Mouse (Mus musculus) bone marrow macrophage, adult 2 months (primary cell): ENCODE measurements around the gene Sec14l4.

Experiments used
- CTCF ChIP-seq: IDR thresholded peaks from 2 replicates; pipeline ENCODE4 v1.5.1; 2012; ENCODE audit warnings: low read depth, mild to moderate bottlenecking, low read length, moderate library complexity
- POLR2A ChIP-seq: IDR thresholded peaks from 2 replicates; pipeline ENCODE4 v1.6.1; 2012; ENCODE audit warnings: mild to moderate bottlenecking, low read depth, low read length, borderline replicate concordance

- no peak for TF ChIP-seq CTCF
- TF ChIP-seq POLR2A = no peak
These were observed 31.3 kb downstream of the Sec14l4 start for GRCm38 (mm10) chr11:4062523-4062922.
